Mouse (Mus musculus) bone marrow macrophage, adult 2 months (primary cell): Measurements from ENCODE around the gene Dennd1a.

Experiments used
- CTCF ChIP-seq: IDR thresholded peaks from 2 replicates; pipeline ENCODE4 v1.5.1; 2012; ENCODE audit warnings: low read depth, mild to moderate bottlenecking, low read length, moderate library complexity
- POLR2A ChIP-seq: IDR thresholded peaks from 2 replicates; pipeline ENCODE4 v1.6.1; 2012; ENCODE audit warnings: mild to moderate bottlenecking, low read depth, low read length, borderline replicate concordance

GRCm38 (mm10) chr2:38129961-38130802 is 157.0 kb downstream of the Dennd1a start:
- TF ChIP-seq POLR2A = no peak
- no peak for TF ChIP-seq CTCF
